Mouse (Mus musculus): ENCODE measurements at regions not wholly inside any gene's neighbourhood (a gene's known extent, or its start where the extent isn't known, plus 50 kb on each side); places are given as distances from the start of the nearest gene placed in this dataset.

DNA sequence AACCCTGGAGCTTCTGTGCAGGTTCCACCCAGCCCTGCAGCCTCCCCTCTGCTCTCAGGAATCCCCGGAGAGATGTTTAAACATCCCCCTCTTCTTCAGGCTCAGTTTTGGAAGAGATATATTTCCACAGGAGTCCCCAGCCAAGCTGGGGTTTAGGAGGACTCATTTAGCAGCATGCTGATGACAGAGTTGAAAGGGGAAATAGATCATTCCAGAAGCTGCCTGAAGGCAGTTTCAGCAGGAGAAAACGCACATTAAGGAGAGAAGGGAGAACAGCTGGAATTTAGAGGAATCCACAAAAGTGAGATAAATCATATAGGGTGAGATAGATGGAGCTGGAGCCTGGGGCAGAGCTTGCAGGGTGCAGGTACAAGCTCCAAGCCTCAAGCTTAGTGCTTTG lies 357.6 kb upstream of the Gm10131 start:
- Histone ChIP-seq H3K4me2 (no peak overlapping the region), H3K9me3 (ENCODE audit: control insufficient read depth, low read length) (no peaks in the 10 kb centered on the region), H3K27ac (ENCODE audit: low read depth, low read length) (no peak overlapping the region), H3K4me1 (replicated peaks; ENCODE audit: control insufficient read depth, insufficient read depth, low read length) (no peaks in the 10 kb centered on the region), H3K9ac (ENCODE audit: low read depth, low read length) (no peak overlapping the region), H3K27me3 (replicated peaks; ENCODE audit: control insufficient read depth, insufficient read depth, low read length) (no peaks in the 10 kb centered on the region), H3K4me3 (ENCODE audit: low read depth, low read length) (no peak overlapping the region), H3K36me3 (ENCODE audit: control insufficient read depth, insufficient read depth, low read length) (no peaks in the 10 kb centered on the region)
- no peak for ATAC-seq (replicated peaks; ENCODE audit: low FRiP score)
- 37% methylated on average over 2 of the region's 2 CpGs for WGBS
- DNase-seq (ENCODE audit: low spot score), result no peak

DNA sequence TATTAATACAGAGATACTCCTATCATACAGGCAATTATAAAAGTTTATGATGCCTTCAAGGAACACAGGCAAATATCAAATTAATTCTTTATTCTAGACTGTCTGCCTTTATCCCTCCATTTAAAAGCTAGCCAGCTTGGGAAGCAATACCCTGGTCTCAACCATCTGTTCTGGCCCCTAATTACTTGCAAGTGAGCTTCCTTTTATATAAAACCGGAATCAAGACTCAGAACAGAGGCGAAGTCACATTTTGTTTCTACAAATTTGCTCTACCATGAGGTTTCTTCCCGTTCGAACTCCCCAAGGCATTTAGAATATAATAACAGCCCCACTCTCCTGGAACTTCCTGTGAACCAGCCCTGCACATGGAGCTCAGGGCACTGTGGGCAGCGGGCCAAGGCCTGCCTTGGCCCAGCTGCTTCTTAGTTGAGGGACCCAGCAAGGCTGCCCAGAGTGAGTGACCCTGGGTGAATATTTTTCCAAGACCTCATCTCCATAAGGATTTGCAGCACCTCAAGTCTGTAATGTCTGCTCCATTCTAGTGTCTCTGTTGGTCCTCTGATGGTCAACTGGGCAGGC lies 355.3 kb upstream of the Gm10131 start:
- 87% methylated on average over 5 of the region's 5 CpGs for WGBS

DNA sequence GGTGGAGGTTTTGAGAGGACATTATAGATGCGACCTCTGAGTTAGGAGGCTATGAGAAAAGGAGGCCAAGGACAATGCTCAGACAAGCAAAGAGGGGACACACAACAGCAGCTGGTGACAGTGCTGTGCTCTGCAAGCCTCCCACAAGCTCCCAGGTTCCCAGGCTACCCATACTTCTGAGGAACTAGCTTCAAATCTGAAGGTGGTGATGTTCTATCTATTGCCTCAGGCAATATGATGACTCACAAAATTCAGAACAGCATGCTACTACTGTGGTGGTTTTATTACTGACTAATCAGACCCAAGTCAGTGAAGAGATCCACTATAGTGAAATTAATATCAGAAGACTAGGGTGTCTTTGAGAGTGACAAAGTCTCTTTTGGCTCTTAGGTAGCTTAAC lies 353.9 kb upstream of the Gm10131 start:
- H3K27ac ChIP-seq (ENCODE audit: low read depth, low read length), result no peak overlapping the region

More for the DNA sequence above, 355.3 kb upstream of the Gm10131 start:
- DNase-seq (ENCODE audit: low spot score) (no peak), ATAC-seq (replicated peaks; ENCODE audit: low FRiP score) (no peak)
- H3K27ac ChIP-seq (ENCODE audit: low read depth, low read length), result no peak overlapping the region
- no peaks in the 10 kb centered on the region for H3K27me3 ChIP-seq (replicated peaks; ENCODE audit: control insufficient read depth, insufficient read depth, low read length)
- H3K4me2 ChIP-seq, result no peak overlapping the region
- H3K36me3 ChIP-seq (ENCODE audit: control insufficient read depth, insufficient read depth, low read length), result no peaks in the 10 kb centered on the region
- no peaks in the 10 kb centered on the region for H3K4me1 ChIP-seq (replicated peaks; ENCODE audit: control insufficient read depth, insufficient read depth, low read length)
- no peaks in the 10 kb centered on the region for H3K9me3 ChIP-seq (ENCODE audit: control insufficient read depth, low read length)
- H3K9ac ChIP-seq (ENCODE audit: low read depth, low read length), result no peak overlapping the region
- no peak overlapping the region for H3K4me3 ChIP-seq (ENCODE audit: low read depth, low read length)

DNA sequence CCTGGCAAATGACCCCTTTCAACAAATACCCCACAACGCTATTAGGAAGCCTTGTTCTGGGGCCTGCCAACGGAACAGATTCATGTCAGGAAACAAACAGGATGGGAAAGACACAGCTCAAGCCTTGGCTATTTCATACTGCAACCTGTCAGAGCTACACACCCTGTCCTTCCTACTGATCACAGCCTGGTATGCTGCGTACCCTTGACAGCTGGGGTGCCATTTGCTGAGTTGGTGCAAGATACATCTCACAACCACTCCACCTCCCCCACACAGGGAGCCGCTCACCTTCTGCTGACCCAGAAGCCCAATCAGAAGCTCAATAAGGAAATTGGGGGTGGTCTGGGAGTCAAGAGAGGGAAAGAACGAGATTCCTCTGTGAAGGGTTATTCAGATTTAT lies 350.7 kb upstream of the Gm10131 start:
- no peaks in the 10 kb centered on the region for H3K4me1 ChIP-seq (replicated peaks; ENCODE audit: control insufficient read depth, insufficient read depth, low read length)
- no peaks in the 10 kb centered on the region for H3K27me3 ChIP-seq (replicated peaks; ENCODE audit: control insufficient read depth, insufficient read depth, low read length)
- DNase-seq (ENCODE audit: low spot score) (no peak), ATAC-seq (replicated peaks; ENCODE audit: low FRiP score) (no peak)
- no peak overlapping the region for H3K4me3 ChIP-seq (ENCODE audit: low read depth, low read length)
- H3K36me3 ChIP-seq (ENCODE audit: control insufficient read depth, insufficient read depth, low read length), result no peaks in the 10 kb centered on the region
- no peak overlapping the region for H3K4me2 ChIP-seq
- 79% methylated on average over 5 of the region's 5 CpGs for WGBS
- no peak overlapping the region for H3K9ac ChIP-seq (ENCODE audit: low read depth, low read length)
- H3K27ac ChIP-seq (ENCODE audit: low read depth, low read length), result no peak overlapping the region
- no peaks in the 10 kb centered on the region for H3K9me3 ChIP-seq (ENCODE audit: control insufficient read depth, low read length)

More for the DNA sequence above, 353.9 kb upstream of the Gm10131 start:
- Histone ChIP-seq H3K4me3 (ENCODE audit: low read depth, low read length) (no peak overlapping the region), H3K4me1 (replicated peaks; ENCODE audit: control insufficient read depth, insufficient read depth, low read length) (no peaks in the 10 kb centered on the region), H3K4me2 (no peak overlapping the region), H3K9ac (ENCODE audit: low read depth, low read length) (no peak overlapping the region), H3K9me3 (ENCODE audit: control insufficient read depth, low read length) (no peaks in the 10 kb centered on the region), H3K27me3 (replicated peaks; ENCODE audit: control insufficient read depth, insufficient read depth, low read length) (no peaks in the 10 kb centered on the region), H3K36me3 (ENCODE audit: control insufficient read depth, insufficient read depth, low read length) (no peaks in the 10 kb centered on the region)
- ATAC-seq (replicated peaks; ENCODE audit: low FRiP score) (no peak), DNase-seq (ENCODE audit: low spot score) (no peak)
- 88% methylated on average over 1 of the region's 1 CpGs for WGBS

DNA sequence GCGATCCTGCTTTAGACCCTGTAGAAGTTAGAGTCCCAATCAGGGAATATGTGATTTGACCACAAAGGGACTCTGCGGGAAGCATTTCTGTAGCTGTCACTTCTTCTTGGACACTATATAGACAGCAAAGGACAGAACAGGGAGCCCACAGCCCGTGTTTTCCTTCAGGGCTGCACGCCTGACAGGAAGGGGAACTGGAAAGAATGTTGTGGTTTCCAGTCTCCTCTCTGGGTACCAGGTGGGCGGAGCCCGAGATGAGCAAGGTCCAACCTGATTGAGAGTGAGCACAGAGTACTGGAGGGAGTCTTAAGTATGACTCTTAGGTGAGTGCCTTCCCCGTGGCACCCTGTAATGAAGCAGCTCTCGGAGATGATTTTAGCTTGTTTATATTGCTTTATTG lies 346.8 kb upstream of the Gm10131 start:
- no peak for DNase-seq (ENCODE audit: low spot score)
- Histone ChIP-seq H3K36me3 (ENCODE audit: control insufficient read depth, insufficient read depth, low read length) (no peaks in the 10 kb centered on the region), H3K4me3 (ENCODE audit: low read depth, low read length) (no peak overlapping the region), H3K27me3 (replicated peaks; ENCODE audit: control insufficient read depth, insufficient read depth, low read length) (no peaks in the 10 kb centered on the region), H3K27ac (ENCODE audit: low read depth, low read length) (no peak overlapping the region), H3K4me2 (no peak overlapping the region), H3K9me3 (ENCODE audit: control insufficient read depth, low read length) (no peaks in the 10 kb centered on the region), H3K4me1 (replicated peaks; ENCODE audit: control insufficient read depth, insufficient read depth, low read length) (no peaks in the 10 kb centered on the region), H3K9ac (ENCODE audit: low read depth, low read length) (no peak overlapping the region)
- no peak for ATAC-seq (replicated peaks; ENCODE audit: low FRiP score)
- WGBS, result 56% methylated on average over 8 of the region's 8 CpGs

DNA sequence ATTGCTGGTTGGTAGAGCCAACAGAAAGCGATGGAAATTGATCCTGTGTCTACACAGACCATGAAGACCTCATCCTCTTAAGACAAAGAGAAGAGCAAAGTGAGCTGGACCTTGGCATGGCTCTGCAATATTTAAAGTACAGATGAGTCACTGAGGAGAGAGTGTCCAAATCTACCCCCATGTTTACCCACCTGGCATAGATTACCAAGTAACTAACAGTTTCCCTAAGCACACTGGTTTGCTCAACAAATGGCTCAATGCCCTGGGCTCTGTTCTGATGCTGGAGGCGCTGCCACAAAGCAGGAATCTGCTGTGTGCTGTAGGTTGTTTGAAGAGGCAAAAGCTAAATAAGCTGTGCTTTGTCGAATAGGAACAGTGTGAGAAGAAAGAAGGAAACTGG lies 345.0 kb upstream of the Gm10131 start:
- Histone ChIP-seq H3K4me1 (replicated peaks; ENCODE audit: control insufficient read depth, insufficient read depth, low read length) (no peaks in the 10 kb centered on the region), H3K27me3 (replicated peaks; ENCODE audit: control insufficient read depth, insufficient read depth, low read length) (no peaks in the 10 kb centered on the region), H3K9ac (ENCODE audit: low read depth, low read length) (no peak overlapping the region), H3K9me3 (ENCODE audit: control insufficient read depth, low read length) (no peaks in the 10 kb centered on the region), H3K27ac (ENCODE audit: low read depth, low read length) (no peak overlapping the region), H3K4me3 (ENCODE audit: low read depth, low read length) (no peak overlapping the region), H3K4me2 (no peak overlapping the region), H3K36me3 (ENCODE audit: control insufficient read depth, insufficient read depth, low read length) (no peaks in the 10 kb centered on the region)
- no peak for ATAC-seq (replicated peaks; ENCODE audit: low FRiP score)
- WGBS, result 68% methylated on average over 3 of the region's 3 CpGs
- DNase-seq (ENCODE audit: low spot score), result no peak

DNA sequence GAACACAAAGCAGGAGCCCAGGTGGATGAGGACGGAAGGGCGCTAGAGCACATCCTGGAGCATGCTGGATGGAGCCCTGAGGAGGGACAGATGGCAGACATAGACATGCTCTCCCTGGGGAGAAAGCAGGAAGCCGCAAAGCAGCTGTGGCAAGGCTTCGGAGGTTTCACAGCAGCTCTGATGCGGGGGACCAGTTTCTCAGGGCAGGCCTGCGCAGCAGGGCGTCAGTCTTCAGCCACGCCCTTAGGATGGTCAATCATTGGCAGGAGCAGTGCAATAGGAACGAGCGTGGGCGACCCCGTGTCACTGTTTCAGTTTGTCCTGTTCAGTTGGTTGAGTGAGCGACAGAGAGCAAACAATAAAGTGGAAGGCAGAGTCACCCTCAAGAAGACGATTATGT lies 343.8 kb upstream of the Gm10131 start:
- H3K36me3 ChIP-seq (ENCODE audit: control insufficient read depth, insufficient read depth, low read length), result no peaks in the 10 kb centered on the region
- no peak overlapping the region for H3K27ac ChIP-seq (ENCODE audit: low read depth, low read length)
- 69% methylated on average over 14 of the region's 14 CpGs for WGBS
- H3K4me1 ChIP-seq (replicated peaks; ENCODE audit: control insufficient read depth, insufficient read depth, low read length), result no peaks in the 10 kb centered on the region
- no peak overlapping the region for H3K4me3 ChIP-seq (ENCODE audit: low read depth, low read length)
- H3K4me2 ChIP-seq, result no peak overlapping the region
- ATAC-seq (replicated peaks; ENCODE audit: low FRiP score) (no peak), DNase-seq (ENCODE audit: low spot score) (no peak)
- no peak overlapping the region for H3K9ac ChIP-seq (ENCODE audit: low read depth, low read length)
- H3K27me3 ChIP-seq (replicated peaks; ENCODE audit: control insufficient read depth, insufficient read depth, low read length), result no peaks in the 10 kb centered on the region
- no peaks in the 10 kb centered on the region for H3K9me3 ChIP-seq (ENCODE audit: control insufficient read depth, low read length)

DNA sequence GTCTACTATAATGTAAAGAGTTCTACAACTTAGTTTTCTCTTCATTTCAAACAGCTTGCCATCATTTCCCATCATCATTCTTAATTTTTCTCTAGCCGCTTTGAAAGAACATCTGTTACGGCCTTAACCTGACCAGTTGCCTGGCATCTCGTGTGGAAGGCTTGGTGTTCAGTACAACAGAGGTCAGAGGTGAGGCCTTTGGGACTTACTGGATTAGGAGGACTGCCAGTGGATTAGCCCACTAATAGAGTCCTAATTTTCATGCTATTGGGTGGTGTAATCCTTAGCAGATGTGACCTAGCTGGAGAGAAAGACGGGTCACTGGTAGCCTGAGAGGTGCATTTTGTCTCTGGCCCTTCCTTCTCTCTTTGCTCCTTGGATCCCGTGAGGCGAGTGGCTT lies 341.3 kb upstream of the Gm10131 start:
- H3K9me3 ChIP-seq (ENCODE audit: control insufficient read depth, low read length), result no peaks in the 10 kb centered on the region
- H3K4me2 ChIP-seq, result no peak overlapping the region
- no peaks in the 10 kb centered on the region for H3K4me1 ChIP-seq (replicated peaks; ENCODE audit: control insufficient read depth, insufficient read depth, low read length)
- WGBS, result 88% methylated on average over 6 of the region's 6 CpGs
- no peak for DNase-seq (ENCODE audit: low spot score)
- H3K27ac ChIP-seq (ENCODE audit: low read depth, low read length), result no peak overlapping the region
- H3K36me3 ChIP-seq (ENCODE audit: control insufficient read depth, insufficient read depth, low read length), result no peaks in the 10 kb centered on the region
- no peak overlapping the region for H3K9ac ChIP-seq (ENCODE audit: low read depth, low read length)
- H3K27me3 ChIP-seq (replicated peaks; ENCODE audit: control insufficient read depth, insufficient read depth, low read length), result no peaks in the 10 kb centered on the region
- H3K4me3 ChIP-seq (ENCODE audit: low read depth, low read length), result no peak overlapping the region
- no peak for ATAC-seq (replicated peaks; ENCODE audit: low FRiP score)

DNA sequence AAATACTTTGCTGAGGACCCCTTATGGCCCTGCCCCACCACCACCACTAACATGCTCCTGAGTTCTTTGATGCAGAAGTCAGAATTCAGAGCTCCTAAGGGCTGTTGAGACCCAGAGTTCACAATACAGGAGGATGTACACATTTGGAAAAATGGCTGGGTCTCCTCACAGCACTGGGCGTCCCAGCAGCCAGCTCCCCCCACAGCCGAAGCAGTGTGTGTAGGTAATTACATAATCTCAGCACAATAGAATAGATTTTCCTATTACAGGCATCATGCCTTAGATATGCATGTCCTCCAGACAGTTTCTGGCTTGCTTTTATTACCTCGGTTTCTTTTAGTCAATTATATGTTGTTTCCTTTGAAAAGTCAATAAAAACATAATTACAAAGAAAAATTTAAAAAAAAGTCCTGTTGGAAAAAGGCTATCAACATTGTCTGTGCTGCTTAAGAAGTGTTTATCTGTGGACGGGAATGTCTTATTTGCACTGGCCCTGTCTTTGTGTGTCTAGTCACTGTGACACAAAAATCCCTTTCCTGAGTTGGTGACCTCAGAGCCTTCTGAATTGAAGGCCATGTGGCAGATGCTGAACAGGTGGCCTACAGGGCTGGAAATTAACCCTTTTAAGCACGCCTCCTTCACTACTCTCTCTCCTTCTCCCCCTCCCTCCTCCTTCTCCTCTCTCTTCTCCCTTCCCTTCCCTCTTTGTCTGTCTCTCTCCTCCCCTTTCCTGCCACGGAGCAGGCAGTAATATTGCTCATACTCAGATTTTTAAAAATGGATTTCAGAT lies 339.9 kb upstream of the Gm10131 start:
- Histone ChIP-seq H3K4me2 (no peak overlapping the region), H3K27ac (ENCODE audit: low read depth, low read length) (no peak overlapping the region), H3K27me3 (replicated peaks; ENCODE audit: control insufficient read depth, insufficient read depth, low read length) (no peaks in the 10 kb centered on the region), H3K4me3 (ENCODE audit: low read depth, low read length) (no peak overlapping the region), H3K9me3 (ENCODE audit: control insufficient read depth, low read length) (no peaks in the 10 kb centered on the region), H3K36me3 (ENCODE audit: control insufficient read depth, insufficient read depth, low read length) (no peaks in the 10 kb centered on the region), H3K4me1 (replicated peaks; ENCODE audit: control insufficient read depth, insufficient read depth, low read length) (no peaks in the 10 kb centered on the region), H3K9ac (ENCODE audit: low read depth, low read length) (no peak overlapping the region)
- ATAC-seq (replicated peaks; ENCODE audit: low FRiP score) (no peak), DNase-seq (ENCODE audit: low spot score) (no peak)
- WGBS, result 50% methylated on average over 6 of the region's 6 CpGs

Measured in liver, embryonic 11.5 days (tissue).